Mouse (Mus musculus) ovary, postnatal 10 days (tissue): ENCODE data around the gene Rnh1.

Experiments
- DNase-seq: peaks from one replicate; pipeline ENCODE4 v3.0.0; 2022; ENCODE audit warnings: low spot score

The Rnh1 gene

DNA sequence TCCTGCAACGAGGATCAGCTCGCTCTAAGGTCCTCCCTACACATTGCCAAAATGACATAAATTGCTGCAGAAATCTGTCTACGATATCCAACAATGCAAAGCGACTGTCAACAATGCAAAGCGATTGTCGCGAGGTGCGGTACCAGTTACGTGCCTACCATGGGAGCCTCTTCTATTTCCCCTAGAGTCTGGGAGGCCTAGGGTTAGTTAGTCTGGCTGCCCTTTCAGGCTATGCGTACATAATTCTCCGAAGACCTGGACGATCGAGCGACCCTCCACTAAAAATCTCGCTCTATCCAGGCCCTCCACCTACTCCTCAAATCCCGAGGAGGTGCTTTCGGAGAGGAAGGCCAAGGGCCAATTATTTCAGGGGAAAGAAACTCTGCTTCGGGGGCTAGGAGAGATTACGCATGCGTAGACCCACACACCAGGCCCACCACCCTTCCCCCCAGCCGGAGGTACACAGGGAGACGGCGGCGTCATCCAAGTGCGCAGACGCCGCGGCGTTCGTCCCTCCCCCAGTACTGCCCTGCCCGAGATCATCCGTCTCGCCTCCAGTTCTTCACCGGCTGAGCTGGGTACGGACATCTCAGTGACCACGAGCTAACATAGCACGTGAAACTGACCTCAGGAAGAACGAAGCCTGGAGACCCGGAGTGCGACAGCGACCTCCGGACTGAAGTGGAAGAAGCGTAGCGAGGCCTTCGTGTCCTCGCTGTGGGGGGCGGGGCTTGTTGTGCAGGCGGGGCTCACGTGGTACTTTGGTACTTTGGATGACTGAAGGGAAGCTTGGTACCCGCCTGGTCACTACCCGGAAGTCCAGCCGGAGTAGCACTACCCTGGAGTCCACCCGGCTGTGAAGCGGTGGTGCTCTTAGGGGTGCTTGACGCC is at the start of gene Rnh1:
Gene Rnh1 (minus strand): TSS at position 742 of the 891 bp plus-strand sequence.
- DNase-seq: peak; percentile 81

DNA sequence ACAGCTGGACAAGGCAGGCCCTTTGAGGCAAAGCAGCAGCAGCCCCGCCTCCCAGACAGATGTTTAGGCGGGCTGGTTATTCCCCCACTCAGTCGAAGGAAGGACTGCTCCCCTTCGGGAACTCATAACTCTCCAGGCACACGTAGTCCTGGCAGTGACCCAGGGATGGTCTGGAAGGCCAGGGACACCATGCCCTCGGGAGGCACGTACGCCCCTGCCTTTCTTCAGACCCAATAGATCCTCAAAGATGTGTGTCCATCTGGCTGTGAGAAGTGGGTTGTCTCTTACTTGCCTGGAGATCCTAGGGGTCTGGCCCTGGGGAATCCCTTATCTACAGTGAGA is 49.4 kb upstream of the Rnh1 start:
- DNase-seq: no peak

- peak; percentile 90 for DNase-seq
Measured at GRCm38 (mm10) chr7:141221249-141222125, 48.8 kb upstream of the Rnh1 start.

DNA sequence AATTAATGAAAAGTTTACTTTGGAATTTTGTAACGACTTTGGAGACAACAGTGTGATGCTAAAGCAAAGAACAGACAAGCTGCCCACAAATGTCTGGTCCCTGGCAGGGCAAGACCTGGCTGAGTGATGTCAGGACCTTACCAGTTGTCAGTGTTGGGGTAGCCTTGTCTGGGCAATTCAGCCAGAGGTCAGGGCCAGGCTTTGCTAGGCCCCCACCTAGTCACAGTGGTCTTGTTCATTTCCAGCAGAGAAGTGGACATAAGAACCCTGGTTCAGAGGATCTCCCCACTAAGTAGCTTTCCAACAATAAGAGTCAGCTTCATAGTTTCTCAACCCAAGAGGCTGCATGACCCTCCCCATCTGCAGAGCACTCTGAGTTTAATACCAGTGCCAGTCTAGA is 47.7 kb upstream of the Rnh1 start:
- DNase-seq: no peak

- no peak for DNase-seq
Measured at GRCm38 (mm10) chr7:141219558-141220099, 47.0 kb upstream of the Rnh1 start.

DNA sequence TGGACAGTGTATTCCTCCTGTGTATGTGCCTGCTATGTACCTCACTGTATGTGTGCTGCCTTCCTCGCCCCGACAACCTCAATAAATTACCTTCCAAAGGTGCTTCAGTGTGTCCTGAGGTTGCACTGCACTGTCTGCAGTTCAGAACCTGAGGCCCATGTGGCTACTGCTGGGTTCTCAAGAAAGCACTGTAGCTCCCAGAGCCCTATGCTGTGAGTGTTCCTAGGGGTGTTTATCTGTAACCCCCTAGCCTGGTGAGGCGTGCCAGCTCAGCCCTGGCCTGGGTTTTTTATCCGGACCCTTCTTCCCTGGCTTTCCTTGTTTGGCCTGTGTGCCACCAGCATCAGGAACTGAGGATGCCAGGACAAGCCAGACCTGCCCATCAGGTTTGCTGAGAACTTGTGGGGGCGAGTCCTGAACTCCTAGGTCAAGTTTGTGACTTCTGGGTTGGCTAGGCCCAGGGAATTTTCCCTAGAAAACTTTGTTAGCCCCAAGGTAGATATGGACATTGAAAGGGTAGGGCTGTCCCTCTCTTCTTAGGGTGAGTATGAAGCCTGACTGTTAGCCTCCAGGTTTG is 46.0 kb upstream of the Rnh1 start:
- DNase-seq: no peak

GRCm38 (mm10) chr7:141218141-141218540 is 45.5 kb upstream of the Rnh1 start:
- DNase-seq: no peak

GRCm38 (mm10) chr7:141217343-141218013 is 44.8 kb upstream of the Rnh1 start:
- no peak for DNase-seq

DNA sequence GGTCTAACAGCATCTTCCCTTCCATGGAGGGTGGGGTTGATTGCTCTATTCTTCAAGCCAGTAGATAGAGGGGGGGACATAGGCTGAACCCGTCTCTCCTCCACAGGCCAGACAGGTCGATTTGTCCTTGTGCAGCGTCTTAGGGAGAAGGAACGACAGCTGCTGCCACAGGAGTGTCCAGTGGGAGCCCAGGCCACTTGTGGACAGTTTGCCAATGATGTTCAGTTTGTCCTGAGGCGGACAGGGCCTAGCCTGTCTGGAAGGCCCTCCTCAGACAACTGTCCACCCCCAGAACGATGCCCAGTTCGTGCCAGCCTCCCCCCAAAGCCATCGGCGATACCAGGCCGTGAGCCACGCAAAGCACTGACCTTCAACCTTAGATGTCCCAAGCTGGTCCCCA is 44.2 kb upstream of the Rnh1 start:
- no peak for DNase-seq

DNA sequence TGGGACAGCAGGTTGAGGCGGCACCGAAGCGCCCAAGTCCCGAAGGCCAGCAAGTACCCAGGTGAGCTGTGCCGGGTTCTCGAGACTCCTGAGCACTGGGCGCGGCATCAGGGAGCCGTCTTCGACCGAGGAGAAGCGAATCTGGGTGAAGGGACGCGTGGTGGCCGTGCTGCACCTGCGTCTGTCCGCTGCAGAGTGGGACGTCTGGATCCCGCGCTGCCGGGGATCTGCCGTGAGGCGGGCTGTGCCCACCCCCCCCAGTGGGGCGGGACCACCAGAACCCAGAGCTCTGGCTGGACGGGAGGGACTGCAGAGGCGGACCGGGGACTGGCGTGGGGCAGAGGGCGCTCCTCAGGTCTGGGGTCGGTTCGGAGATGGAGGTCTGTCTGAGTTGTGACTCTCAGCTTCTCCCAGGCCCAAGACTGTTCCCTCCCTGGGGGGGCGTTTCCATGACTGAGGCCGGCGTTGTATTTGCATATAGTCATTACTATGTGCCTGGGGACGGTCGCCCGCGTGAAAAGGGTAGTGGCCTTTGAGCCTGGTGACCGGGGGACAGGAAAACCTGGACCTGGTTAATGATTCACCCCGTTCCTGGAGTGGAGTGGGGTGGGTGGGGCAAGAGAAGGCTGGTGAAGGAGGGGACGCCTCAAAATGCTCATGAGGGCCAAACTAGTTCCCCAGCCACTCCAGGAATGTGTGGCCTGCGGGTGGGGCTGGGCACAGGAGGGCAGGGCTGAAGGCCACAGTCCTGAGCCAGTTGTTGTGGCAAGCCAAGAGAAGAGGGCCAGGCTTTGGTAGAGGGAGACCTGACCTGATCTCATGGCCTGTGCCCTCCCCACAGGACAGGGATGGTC is 43.5 kb upstream of the Rnh1 start:
- DNase-seq: no peak

- DNase-seq: peak; percentile 72
Measured at GRCm38 (mm10) chr7:141215101-141215879, 42.6 kb upstream of the Rnh1 start, which contains the start of gene Rassf7. TSS of gene Rassf7 (plus strand) at chr7:141215860.

GRCm38 (mm10) chr7:141214310-141214709 is 41.7 kb upstream of the Rnh1 start:
- DNase-seq: no peak

DNA sequence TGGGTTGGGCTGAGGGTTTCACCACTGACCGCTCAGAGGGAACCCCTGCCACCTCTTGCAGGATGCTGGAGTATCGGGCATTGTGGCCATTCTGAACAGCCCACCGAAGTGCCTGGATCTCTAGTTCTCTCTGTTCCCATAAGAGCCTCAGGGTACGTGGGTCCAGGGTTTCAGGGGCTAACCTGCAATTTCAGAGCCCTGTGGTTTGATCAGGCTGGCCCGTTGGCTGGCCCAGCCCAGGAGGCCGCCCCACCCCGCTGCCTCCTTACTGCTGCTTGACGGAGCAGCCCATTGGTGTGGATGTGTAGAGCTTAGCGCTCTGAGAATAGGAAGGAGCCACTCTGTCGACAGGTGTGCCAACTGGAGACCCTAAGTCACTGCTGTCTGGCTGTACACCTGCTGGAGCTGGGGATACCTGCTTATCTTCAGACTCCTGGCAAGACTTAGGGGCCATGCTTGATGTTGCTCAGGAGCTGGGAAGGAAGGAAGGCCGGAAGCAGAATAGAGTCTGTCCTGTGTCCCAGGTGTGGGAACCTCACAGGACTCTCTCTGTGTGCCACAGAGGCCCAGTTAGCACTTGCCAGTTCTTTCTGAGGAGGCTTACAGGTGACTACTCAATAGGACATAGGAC is 41.1 kb upstream of the Rnh1 start, which contains the start of gene Lmntd2:
Gene Lmntd2 (minus strand): TSS at position 476 of the 631 bp plus-strand sequence.
- no peak for DNase-seq

DNA sequence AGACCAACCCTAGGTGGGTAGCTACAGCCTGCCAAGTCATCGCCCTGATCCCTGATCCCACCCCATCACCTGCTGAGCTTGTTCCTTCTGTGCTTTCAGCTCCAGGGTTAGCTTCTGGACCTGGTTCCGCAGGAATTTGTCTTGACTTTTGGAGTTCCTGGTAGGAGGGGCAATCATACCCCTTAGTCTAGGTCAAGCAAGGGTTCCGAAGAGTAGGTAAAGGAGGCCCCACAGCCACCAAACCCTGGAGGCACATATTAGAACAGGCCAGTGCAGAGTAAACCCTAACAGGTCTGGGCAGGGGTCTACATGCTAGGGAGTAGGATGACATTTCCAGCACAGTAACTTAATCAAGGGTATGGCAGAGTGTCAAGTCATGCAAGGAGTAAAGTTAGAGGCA is 40.5 kb upstream of the Rnh1 start:
- no peak for DNase-seq

DNA sequence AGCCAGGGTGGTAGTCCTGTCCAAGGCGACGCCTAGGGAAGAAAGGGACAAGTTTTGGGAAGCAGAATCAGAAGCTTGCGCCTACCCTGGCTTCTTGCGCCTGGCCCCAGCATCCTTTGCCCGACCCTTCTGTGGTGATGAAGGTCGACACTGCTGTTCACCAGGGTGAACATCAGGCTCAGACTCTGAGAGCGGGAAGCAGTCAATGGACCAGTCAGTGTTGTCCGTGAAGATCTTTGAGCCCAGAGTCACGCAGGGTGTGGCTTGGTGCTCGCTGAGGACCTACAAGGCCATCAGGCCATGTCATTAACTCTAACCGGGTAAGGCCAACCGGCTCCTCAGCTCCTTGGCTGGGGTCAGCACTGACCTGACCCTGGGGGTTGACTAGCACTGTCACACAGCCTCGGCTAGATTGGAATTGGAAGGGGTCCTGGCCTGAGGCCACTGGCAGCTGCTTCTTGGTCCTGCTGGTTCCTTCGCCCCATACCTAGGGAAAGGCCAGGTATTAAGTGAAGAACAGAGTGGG is 38.0 kb upstream of the Rnh1 start:
- DNase-seq: no peak

GRCm38 (mm10) chr7:141210137-141210536 is 37.5 kb upstream of the Rnh1 start:
- DNase-seq: no peak

DNA sequence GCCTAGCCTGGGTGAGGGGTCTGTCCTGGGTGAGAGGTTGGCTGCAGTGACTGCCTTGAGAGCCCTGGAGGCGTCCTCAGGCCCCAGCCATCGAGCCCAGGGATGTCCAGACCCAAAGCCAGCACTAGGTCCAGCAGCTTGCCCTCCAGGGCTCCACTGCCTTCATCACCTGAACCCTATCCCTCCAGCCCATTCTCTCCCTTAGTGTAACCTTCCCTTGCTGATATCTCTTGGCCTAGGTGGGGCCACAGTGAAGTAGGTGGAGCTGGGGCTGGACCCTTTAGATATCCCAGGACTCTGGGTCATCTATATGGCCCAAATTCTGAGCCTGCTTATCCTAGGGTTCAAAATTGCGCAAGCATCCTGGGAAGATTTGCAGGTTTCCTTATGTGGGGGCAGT is 36.9 kb upstream of the Rnh1 start:
- no peak for DNase-seq

DNA sequence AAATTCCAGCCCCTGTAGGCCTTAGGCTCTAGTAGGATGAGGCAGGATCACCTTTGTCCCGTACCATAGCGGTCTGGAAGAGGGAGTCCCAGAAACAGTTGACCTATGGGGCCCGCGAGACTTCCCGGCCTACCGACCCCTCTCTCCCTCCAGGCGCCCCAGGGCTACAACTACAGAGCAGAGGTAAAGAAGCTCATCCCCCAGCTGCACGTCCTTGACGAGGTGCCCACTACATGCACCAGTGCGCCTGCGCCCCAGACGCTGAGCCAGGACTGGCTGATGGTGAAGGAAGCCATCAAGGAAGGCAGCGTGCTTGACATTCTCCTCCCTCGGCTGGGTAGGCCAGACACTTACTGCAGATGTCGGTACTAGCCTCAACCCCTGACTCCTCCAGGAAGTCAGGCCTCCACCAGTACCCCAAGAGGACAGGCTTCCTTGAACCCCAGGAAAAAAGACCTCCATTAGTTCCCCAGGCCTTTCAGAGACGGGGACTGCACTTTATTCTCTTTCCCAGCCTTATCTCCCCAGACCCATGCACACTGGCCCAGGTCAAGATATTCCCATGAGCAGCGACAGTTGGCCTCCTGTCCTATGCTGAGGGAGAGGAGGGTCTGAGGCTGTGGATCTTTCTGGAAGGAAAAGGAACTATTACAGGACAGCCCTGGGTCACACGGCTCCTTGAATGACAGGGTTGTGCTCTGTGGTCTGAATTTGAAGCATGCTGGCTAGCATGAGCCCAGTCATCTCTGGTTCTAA is 33.7 kb upstream of the Rnh1 start:
- no peak for DNase-seq
